Mouse (Mus musculus): ENCODE results near the gene Phrf1.

DNA sequence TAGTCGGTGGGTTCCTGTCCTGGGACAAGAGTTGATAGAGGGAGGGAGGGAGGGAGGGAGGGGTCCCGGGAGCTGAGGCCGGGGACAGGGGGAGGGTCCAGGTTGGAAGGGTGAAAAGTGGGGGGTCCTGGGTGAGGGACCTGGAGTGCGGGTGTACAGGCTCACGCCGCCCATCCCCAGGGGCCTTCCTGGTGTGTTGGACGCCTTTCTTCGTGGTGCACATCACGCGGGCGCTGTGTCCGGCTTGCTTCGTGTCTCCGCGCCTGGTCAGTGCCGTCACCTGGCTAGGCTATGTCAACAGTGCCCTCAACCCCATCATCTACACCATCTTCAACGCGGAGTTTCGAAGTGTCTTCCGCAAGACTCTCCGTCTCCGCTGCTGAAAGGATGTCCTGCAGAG is 65.9 kb downstream of the Phrf1 start:
- TF ChIP-seq CTCF (IDR thresholded peaks at IDR 0.05; ENCODE audit: low read depth) (no peak), EP300 (IDR thresholded peaks at IDR 0.05; ENCODE audit: low read depth) (no peak)
